Mouse (Mus musculus): Measurements from ENCODE around the gene Tenm2. TPM values are rescaled to one million over a fixed set of nuclear protein-coding genes. Genes with fewer than 3 reads are reported as not detected.

Tenm2 gene
- polyA plus RNA-seq, 1 experiment from 2014 or later: 0.01 TPM

DNA sequence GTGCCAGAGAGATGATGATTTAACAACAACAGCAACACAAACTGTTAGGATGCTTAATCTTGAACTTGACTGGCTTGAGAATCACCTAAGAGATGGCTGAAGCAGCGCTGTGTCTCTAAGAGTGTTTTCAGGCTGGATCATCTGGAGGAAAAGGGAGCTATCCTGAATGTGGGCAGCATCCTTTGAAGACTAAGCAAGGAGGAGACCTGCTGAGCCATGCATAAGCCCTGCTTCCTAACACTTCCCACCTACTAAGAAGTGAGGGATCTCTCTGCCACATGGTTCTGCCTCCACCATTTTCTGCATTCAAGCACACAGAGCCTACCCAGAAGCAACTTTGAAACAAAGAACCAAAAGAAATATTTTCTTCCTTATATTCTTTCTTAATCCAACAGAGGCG is 532.9 kb downstream of the Tenm2 start:
- Histone ChIP-seq H3K27ac (ENCODE audit: low read length) (no peak overlapping the region), H3K9me3 (replicated peaks; ENCODE audit: control insufficient read depth, low read length) (no peaks in the 10 kb centered on the region), H3K36me3 (ENCODE audit: control insufficient read depth, insufficient read depth) (no peaks in the 10 kb centered on the region), H3K4me1 (ENCODE audit: control insufficient read depth, low read depth, low read length) (no peaks in the 10 kb centered on the region), H3K4me2 (ENCODE audit: low read depth, low read length) (no peak overlapping the region), H3K27me3 (ENCODE audit: control insufficient read depth, insufficient read depth, low read depth, low read length) (no peaks in the 10 kb centered on the region), H3K9ac (ENCODE audit: low read depth, low read length) (no peak overlapping the region), H3K4me3 (ENCODE audit: low read depth, low read length) (no peak overlapping the region)
- no peak for ATAC-seq (ENCODE audit: low read depth)
- 47% methylated on average over 2 of the region's 2 CpGs for WGBS (ENCODE audit: insufficient replicate concordance)

- Histone ChIP-seq H3K4me2 (ENCODE audit: low read depth, low read length) (no peak overlapping the region), H3K9ac (ENCODE audit: low read depth, low read length) (no peak overlapping the region), H3K36me3 (ENCODE audit: control insufficient read depth, insufficient read depth) (no peaks in the 10 kb centered on the region), H3K9me3 (replicated peaks; ENCODE audit: control insufficient read depth, low read length) (no peaks in the 10 kb centered on the region), H3K4me3 (ENCODE audit: low read depth, low read length) (no peak overlapping the region), H3K4me1 (ENCODE audit: control insufficient read depth, low read depth, low read length) (no peaks in the 10 kb centered on the region), H3K27ac (ENCODE audit: low read length) (no peak overlapping the region), H3K27me3 (ENCODE audit: control insufficient read depth, insufficient read depth, low read depth, low read length) (no peaks in the 10 kb centered on the region)
- ATAC-seq (ENCODE audit: low read depth): no peak
- 59% methylated on average over 3 of the region's 3 CpGs for WGBS (ENCODE audit: insufficient replicate concordance)
Measured at GRCm38 (mm10) chr11:36700951-36701350, 534.8 kb downstream of the Tenm2 start.

DNA sequence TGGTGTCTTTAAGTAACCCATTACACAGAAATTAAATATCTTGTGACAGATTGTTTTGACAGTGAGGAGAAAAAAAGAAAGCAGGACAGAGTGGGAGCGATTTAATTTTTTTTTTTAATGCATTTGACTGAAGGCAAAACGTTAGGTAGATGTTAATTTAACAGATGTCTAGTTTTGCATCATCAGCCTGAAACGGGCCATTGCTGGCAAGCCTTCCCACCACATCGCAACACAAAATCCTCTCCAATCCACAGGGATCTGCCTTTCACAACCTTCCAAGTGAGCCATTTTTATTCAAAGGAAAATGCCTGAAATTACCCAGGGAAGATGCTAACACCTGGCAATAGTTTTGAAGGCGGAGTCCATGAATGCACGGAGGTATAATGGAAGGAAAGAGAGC is 535.6 kb downstream of the Tenm2 start:
- WGBS (ENCODE audit: insufficient replicate concordance): 54% methylated on average over 6 of the region's 6 CpGs
- ATAC-seq (ENCODE audit: low read depth): no peak
- no peaks in the 10 kb centered on the region for H3K36me3 ChIP-seq (ENCODE audit: control insufficient read depth, insufficient read depth)
- no peak overlapping the region for H3K27ac ChIP-seq (ENCODE audit: low read length)
- no peaks in the 10 kb centered on the region for H3K9me3 ChIP-seq (replicated peaks; ENCODE audit: control insufficient read depth, low read length)
- H3K4me2 ChIP-seq (ENCODE audit: low read depth, low read length): no peak overlapping the region
- H3K9ac ChIP-seq (ENCODE audit: low read depth, low read length): no peak overlapping the region
- H3K4me1 ChIP-seq (ENCODE audit: control insufficient read depth, low read depth, low read length): no peaks in the 10 kb centered on the region
- H3K27me3 ChIP-seq (ENCODE audit: control insufficient read depth, insufficient read depth, low read depth, low read length): no peaks in the 10 kb centered on the region
- H3K4me3 ChIP-seq (ENCODE audit: low read depth, low read length): no peak overlapping the region

GRCm38 (mm10) chr11:36698268-36698667 is 537.5 kb downstream of the Tenm2 start:
- H3K27ac ChIP-seq (ENCODE audit: low read length): no peak overlapping the region
- no peaks in the 10 kb centered on the region for H3K27me3 ChIP-seq (ENCODE audit: control insufficient read depth, insufficient read depth, low read depth, low read length)
- H3K9ac ChIP-seq (ENCODE audit: low read depth, low read length): no peak overlapping the region
- no peaks in the 10 kb centered on the region for H3K36me3 ChIP-seq (ENCODE audit: control insufficient read depth, insufficient read depth)
- 63% methylated on average over 7 of the region's 7 CpGs for WGBS (ENCODE audit: insufficient replicate concordance)
- no peak overlapping the region for H3K4me3 ChIP-seq (ENCODE audit: low read depth, low read length)
- no peak for ATAC-seq (ENCODE audit: low read depth)
- no peaks in the 10 kb centered on the region for H3K4me1 ChIP-seq (ENCODE audit: control insufficient read depth, low read depth, low read length)
- H3K9me3 ChIP-seq (replicated peaks; ENCODE audit: control insufficient read depth, low read length): no peaks in the 10 kb centered on the region
- H3K4me2 ChIP-seq (ENCODE audit: low read depth, low read length): no peak overlapping the region

DNA sequence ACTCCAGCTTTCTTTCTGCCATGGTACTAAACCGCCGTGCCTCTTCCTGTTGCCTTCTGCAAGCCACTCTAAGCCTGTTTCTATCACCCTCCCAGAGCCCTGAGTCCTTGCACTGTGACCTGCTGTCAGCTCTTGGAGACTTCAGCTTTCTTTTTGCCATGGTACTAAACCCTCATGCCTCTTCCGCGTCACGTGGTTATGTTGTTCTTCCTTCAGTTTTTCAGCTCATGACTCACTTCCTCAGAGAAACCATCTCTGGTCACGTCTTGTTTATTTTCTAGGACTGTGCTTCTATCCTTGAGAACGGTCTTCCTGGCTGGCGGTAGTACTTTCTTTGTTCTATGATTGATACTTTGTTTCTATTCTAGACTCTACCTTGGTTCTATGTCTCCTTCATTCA is 537.9 kb downstream of the Tenm2 start:
- no peak overlapping the region for H3K9ac ChIP-seq (ENCODE audit: low read depth, low read length)

DNA sequence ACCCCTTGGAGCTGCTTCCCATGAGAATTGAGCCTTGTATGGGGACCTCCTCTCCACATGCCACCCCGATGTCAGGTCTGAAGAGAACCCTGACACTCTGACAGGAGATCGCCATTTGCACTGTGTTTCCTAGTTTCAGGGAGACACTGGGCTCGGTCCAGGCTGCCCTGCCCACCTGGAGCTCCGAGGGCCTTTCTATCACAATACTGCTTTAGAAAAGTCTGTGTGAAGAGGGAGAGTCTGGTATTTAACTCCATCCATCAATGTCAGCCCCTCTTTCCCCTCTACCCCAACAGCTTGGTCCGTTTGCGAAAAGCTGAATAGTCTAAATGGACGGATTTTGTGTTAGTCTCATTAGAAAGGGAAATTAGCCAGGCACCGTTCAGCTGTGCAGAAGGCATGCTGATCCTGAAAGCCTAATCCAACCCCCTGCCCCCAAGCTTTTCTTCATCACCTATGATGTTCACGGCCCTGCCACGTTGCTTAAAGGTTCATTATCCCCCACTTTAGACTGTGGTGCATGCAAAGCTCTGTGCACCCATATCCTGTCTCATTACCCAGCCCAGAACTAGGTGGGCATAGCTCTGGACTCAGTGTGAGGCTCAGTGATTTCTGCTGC is 538.6 kb downstream of the Tenm2 start:
- no peaks in the 10 kb centered on the region for H3K27me3 ChIP-seq (ENCODE audit: control insufficient read depth, insufficient read depth, low read depth, low read length)
- no peak overlapping the region for H3K4me2 ChIP-seq (ENCODE audit: low read depth, low read length)
- no peak for ATAC-seq (ENCODE audit: low read depth)
- no peaks in the 10 kb centered on the region for H3K9me3 ChIP-seq (replicated peaks; ENCODE audit: control insufficient read depth, low read length)
- H3K9ac ChIP-seq (ENCODE audit: low read depth, low read length): no peak overlapping the region
- 63% methylated on average over 10 of the region's 10 CpGs for WGBS (ENCODE audit: insufficient replicate concordance)
- H3K36me3 ChIP-seq (ENCODE audit: control insufficient read depth, insufficient read depth): no peaks in the 10 kb centered on the region
- no peak overlapping the region for H3K27ac ChIP-seq (ENCODE audit: low read length)
- no peaks in the 10 kb centered on the region for H3K4me1 ChIP-seq (ENCODE audit: control insufficient read depth, low read depth, low read length)
- H3K4me3 ChIP-seq (ENCODE audit: low read depth, low read length): no peak overlapping the region

More for the DNA sequence above, 537.9 kb downstream of the Tenm2 start:
- H3K27me3 ChIP-seq (ENCODE audit: control insufficient read depth, insufficient read depth, low read depth, low read length): no peaks in the 10 kb centered on the region
- 43% methylated on average over 8 of the region's 8 CpGs for WGBS (ENCODE audit: insufficient replicate concordance)
- H3K4me3 ChIP-seq (ENCODE audit: low read depth, low read length): no peak overlapping the region
- no peaks in the 10 kb centered on the region for H3K9me3 ChIP-seq (replicated peaks; ENCODE audit: control insufficient read depth, low read length)
- no peaks in the 10 kb centered on the region for H3K36me3 ChIP-seq (ENCODE audit: control insufficient read depth, insufficient read depth)
- ATAC-seq (ENCODE audit: low read depth): no peak
- no peaks in the 10 kb centered on the region for H3K4me1 ChIP-seq (ENCODE audit: control insufficient read depth, low read depth, low read length)
- no peak overlapping the region for H3K27ac ChIP-seq (ENCODE audit: low read length)
- H3K4me2 ChIP-seq (ENCODE audit: low read depth, low read length): no peak overlapping the region

GRCm38 (mm10) chr11:36694810-36695209 is 541.0 kb downstream of the Tenm2 start:
- H3K36me3 ChIP-seq (ENCODE audit: control insufficient read depth, insufficient read depth): no peaks in the 10 kb centered on the region
- H3K4me2 ChIP-seq (ENCODE audit: low read depth, low read length): no peak overlapping the region
- no peaks in the 10 kb centered on the region for H3K9me3 ChIP-seq (replicated peaks; ENCODE audit: control insufficient read depth, low read length)
- H3K27ac ChIP-seq (ENCODE audit: low read length): no peak overlapping the region
- WGBS (ENCODE audit: insufficient replicate concordance): 60% methylated on average over 8 of the region's 8 CpGs
- H3K4me3 ChIP-seq (ENCODE audit: low read depth, low read length): no peak overlapping the region
- no peak for ATAC-seq (ENCODE audit: low read depth)
- H3K4me1 ChIP-seq (ENCODE audit: control insufficient read depth, low read depth, low read length): no peaks in the 10 kb centered on the region
- no peak overlapping the region for H3K9ac ChIP-seq (ENCODE audit: low read depth, low read length)
- no peaks in the 10 kb centered on the region for H3K27me3 ChIP-seq (ENCODE audit: control insufficient read depth, insufficient read depth, low read depth, low read length)

DNA sequence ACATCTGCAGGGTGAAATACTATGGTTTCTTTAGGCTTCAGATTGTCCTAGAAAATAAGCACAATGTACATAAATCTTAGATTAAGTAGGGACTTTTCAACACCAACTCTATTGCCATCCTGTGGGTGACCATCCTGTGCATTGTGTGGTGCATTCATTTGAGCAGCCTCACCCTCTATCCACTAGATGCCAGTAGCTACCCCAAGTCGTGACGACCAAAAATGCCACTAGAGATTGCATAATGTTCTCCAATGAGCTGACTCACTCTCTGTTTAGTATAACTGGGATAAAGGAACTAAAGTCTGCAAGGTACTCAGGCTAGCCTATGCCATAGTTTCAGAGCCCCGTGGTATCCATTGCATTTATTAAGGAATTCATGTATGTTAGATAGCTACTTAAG is 543.1 kb downstream of the Tenm2 start:
- 36% methylated on average over 3 of the region's 3 CpGs for WGBS (ENCODE audit: insufficient replicate concordance)
- no peaks in the 10 kb centered on the region for H3K36me3 ChIP-seq (ENCODE audit: control insufficient read depth, insufficient read depth)
- H3K27ac ChIP-seq (ENCODE audit: low read length): no peak overlapping the region
- no peak overlapping the region for H3K4me2 ChIP-seq (ENCODE audit: low read depth, low read length)
- no peaks in the 10 kb centered on the region for H3K9me3 ChIP-seq (replicated peaks; ENCODE audit: control insufficient read depth, low read length)
- no peak for ATAC-seq (ENCODE audit: low read depth)
- no peak overlapping the region for H3K9ac ChIP-seq (ENCODE audit: low read depth, low read length)
- no peaks in the 10 kb centered on the region for H3K4me1 ChIP-seq (ENCODE audit: control insufficient read depth, low read depth, low read length)
- no peaks in the 10 kb centered on the region for H3K27me3 ChIP-seq (ENCODE audit: control insufficient read depth, insufficient read depth, low read depth, low read length)
- no peak overlapping the region for H3K4me3 ChIP-seq (ENCODE audit: low read depth, low read length)

GRCm38 (mm10) chr11:36690826-36691225 is 544.9 kb downstream of the Tenm2 start:
- no peaks in the 10 kb centered on the region for H3K4me1 ChIP-seq (ENCODE audit: control insufficient read depth, low read depth, low read length)
- H3K27ac ChIP-seq (ENCODE audit: low read length): no peak overlapping the region
- ATAC-seq (ENCODE audit: low read depth): no peak
- H3K4me3 ChIP-seq (ENCODE audit: low read depth, low read length): no peak overlapping the region
- H3K27me3 ChIP-seq (ENCODE audit: control insufficient read depth, insufficient read depth, low read depth, low read length): no peaks in the 10 kb centered on the region
- no peak overlapping the region for H3K9ac ChIP-seq (ENCODE audit: low read depth, low read length)
- WGBS (ENCODE audit: insufficient replicate concordance): 55% methylated on average over 6 of the region's 6 CpGs
- no peaks in the 10 kb centered on the region for H3K9me3 ChIP-seq (replicated peaks; ENCODE audit: control insufficient read depth, low read length)
- no peak overlapping the region for H3K4me2 ChIP-seq (ENCODE audit: low read depth, low read length)
- H3K36me3 ChIP-seq (ENCODE audit: control insufficient read depth, insufficient read depth): no peaks in the 10 kb centered on the region

Data from liver, embryonic 16.5 days (tissue).